8 mouse cellular contexts compared by ENCODE assay signal in the genomic region with DNA sequence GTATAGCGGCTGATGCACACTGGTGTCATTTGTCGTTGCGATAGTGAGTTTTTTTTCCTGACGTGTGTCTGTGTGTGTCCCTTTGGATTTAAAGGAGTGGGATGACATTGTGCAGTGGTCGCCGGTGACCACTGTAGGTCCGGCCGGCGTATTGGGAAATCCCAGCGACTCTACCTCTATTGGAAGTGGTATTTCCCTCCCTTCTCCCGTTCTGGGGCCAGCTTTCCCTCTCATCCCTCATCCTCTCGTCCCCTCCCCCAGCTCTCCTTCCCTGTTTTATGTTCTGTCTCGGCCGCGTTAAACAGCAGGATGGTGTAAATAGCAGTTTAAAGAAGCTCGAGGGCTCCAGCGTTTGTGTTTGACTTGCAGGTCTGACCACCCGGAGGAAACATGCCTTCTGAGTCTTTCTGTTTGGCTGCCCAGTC. TPM values are rescaled to one million over a fixed set of nuclear protein-coding genes. Genes with fewer than 3 reads are reported as not detected.
DNase-seq lines count a peak whose midpoint lies in the region; ATAC-seq and TF ChIP-seq lines count a peak whose summit lies in the region.

No protein-coding gene starts in this region.

- H3K36me3 ChIP-seq in MEL (ENCODE audit: control insufficient read depth in 1 of 2, insufficient read depth in 2 of 2, low read length in 2 of 2) = peaks cover 0 to 20% of the 10 kb centered on the region in 2 experiments; a peak in 3 of 4 replicates
- no peaks in the 10 kb centered on the region for H3K36me3 ChIP-seq in forebrain, embryonic 11.5 days (ENCODE audit: control insufficient read depth, insufficient read depth, low read length)

- TF ChIP-seq RAD21 in MEL (IDR thresholded peaks at IDR 0.05; ENCODE audit: low read depth, low read length) = no peak

- H3K4me1 ChIP-seq in MEL (ENCODE audit: control insufficient read depth in 1 of 2, insufficient read depth in 2 of 2, low read length in 2 of 2) = peaks cover 4 to 12% of the 10 kb centered on the region in 2 experiments
- H3K4me1 ChIP-seq in bone marrow macrophage, adult 2 months (ENCODE audit: control insufficient read depth, insufficient read depth, low read length) = peaks cover 15% of the 10 kb centered on the region
- H3K4me1 ChIP-seq in forebrain, embryonic 11.5 days (replicated peaks; ENCODE audit: control insufficient read depth, insufficient read depth, low read length) = no peaks in the 10 kb centered on the region; the same call in 1 of the 2 replicates

- peak overlapping the region; percentile 70 for H3K4me2 ChIP-seq in forebrain, embryonic 11.5 days (ENCODE audit: low read depth, low read length, severe bottlenecking)

- H3K9ac ChIP-seq in MEL (ENCODE audit: control insufficient read depth, low read depth, low read length, poor library complexity, severe bottlenecking) = peak overlapping the region; percentile 74
- peak overlapping the region; percentile 82 for H3K9ac ChIP-seq in forebrain, embryonic 11.5 days (ENCODE audit: low read length)

- peaks cover 16% of the 10 kb centered on the region for H3K79me2 ChIP-seq in MEL (ENCODE audit: control insufficient read depth, insufficient read depth, low read length, poor library complexity)

- DNase-seq in MEL (ENCODE audit: low read depth, low spot score) = peak; percentile 53
- DNase-seq in forebrain, embryonic 11.5 days (ENCODE audit: low spot score) = no peak
- DNase-seq in heart, postnatal 10 days = peak; percentile 39 to 47
- peak; percentile 38 to 55 for DNase-seq in kidney, postnatal 25 days
- DNase-seq in lung, postnatal 14 days = peak; percentile 24
- DNase-seq in right cerebral cortex, postnatal 14 days = peak; percentile 22
- DNase-seq in ovary, postnatal 36 days (ENCODE audit: low spot score) = no peak

- ATAC-seq in forebrain, embryonic 11.5 days (replicated peaks; ENCODE audit: low FRiP score) = peak; percentile 44

- H3K4me3 ChIP-seq in MEL (ENCODE audit: control insufficient read depth in 1 of 2, insufficient read depth in 1 of 2, low read depth in 2 of 2, low read length in 2 of 2) = peak overlapping the region; percentile 83 to 95
- peak overlapping the region; percentile 83 for H3K4me3 ChIP-seq in bone marrow macrophage, adult 2 months (ENCODE audit: insufficient read depth, low read length)
- H3K4me3 ChIP-seq in forebrain, embryonic 11.5 days (ENCODE audit: low read depth, low read length) = peak overlapping the region; percentile 75

- TF ChIP-seq EP300 in MEL (IDR thresholded peaks at IDR 0.05; ENCODE audit: low read depth in 1 of 2, low read length in 2 of 2) = no peak

- H3K27me3 ChIP-seq in MEL (ENCODE audit: control insufficient read depth in 1 of 2, insufficient read depth in 2 of 2, low read length in 2 of 2) = no peaks in the 10 kb centered on the region
- no peaks in the 10 kb centered on the region for H3K27me3 ChIP-seq in forebrain, embryonic 11.5 days (ENCODE audit: control insufficient read depth, insufficient read depth, low read length)

- no peak for TF ChIP-seq CTCF in MEL (IDR thresholded peaks at IDR 0.05 in 2 of 3, conservative IDR thresholded peaks at IDR 0.05 in 1 of 3; ENCODE audit: control insufficient read depth in 1 of 3, insufficient read depth in 1 of 3, low read depth in 2 of 3, low read length in 3 of 3, poor library complexity in 1 of 3, severe bottlenecking in 1 of 3)
- TF ChIP-seq CTCF in bone marrow macrophage, adult 2 months (IDR thresholded peaks at IDR 0.05; ENCODE audit: low read depth, low read length) = no peak

- H3K27ac ChIP-seq in MEL (ENCODE audit: control insufficient read depth, low read depth, low read length) = peak overlapping the region; percentile 33
- peak overlapping the region; percentile 65 for H3K27ac ChIP-seq in bone marrow macrophage, adult 2 months (ENCODE audit: insufficient read depth, low read depth, low read length)
- H3K27ac ChIP-seq in forebrain, embryonic 11.5 days (ENCODE audit: low read depth, low read length) = peak overlapping the region; percentile 80

- H3K9me3 ChIP-seq in MEL (replicated peaks; ENCODE audit: insufficient read depth, low read length) = no peaks in the 10 kb centered on the region
- H3K9me3 ChIP-seq in forebrain, embryonic 11.5 days (ENCODE audit: control insufficient read depth, low read length) = no peaks in the 10 kb centered on the region

- under 1% methylated on average over 18 of the region's 18 CpGs for WGBS in forebrain, embryonic 11.5 days

- intact Hi-C loops in heart, postnatal 10 days (cut with DNase I) = loop anchor here (5.0 kb wide), 1 partner anchor 88 kb away; a partner anchor contains a TSS

- TF ChIP-seq POLR2A in MEL (IDR thresholded peaks at IDR 0.05; ENCODE audit: control insufficient read depth in 1 of 2, insufficient read depth in 1 of 2, low read depth in 1 of 2, low read length in 2 of 2, poor library complexity in 1 of 2) = no peak
- TF ChIP-seq POLR2A in bone marrow macrophage, adult 2 months (IDR thresholded peaks at IDR 0.05; ENCODE audit: borderline replicate concordance, low read depth, low read length) = no peak

TF ChIP-seq in MEL, 35 proteins besides CTCF, POLR2A, EP300 and RAD21:
- TF ChIP-seq TCF12 (IDR thresholded peaks at IDR 0.05; ENCODE audit: low read depth, low read length) (no peak), CHD2 (IDR thresholded peaks at IDR 0.05; ENCODE audit: low read length) (no peak; the same call in 1 of the 2 replicates), GABPA (IDR thresholded peaks at IDR 0.05; ENCODE audit: low read depth, low read length) (no peak), TAL1 (IDR thresholded peaks at IDR 0.05; ENCODE audit: low read length) (no peak), MYC (IDR thresholded peaks at IDR 0.05; ENCODE audit: low read depth, low read length) (no peak)
TF ChIP-seq in MEL: peak in this region for 0.

RNA-seq across cellular contexts. Expression of a gene that starts 0.5 kb away (rescaled TPM):
- total RNA-seq in MEL (2012; rRNA removed) = 20.7 and 24.0 TPM in 2 replicates
- polyA plus RNA-seq in MEL (2012; ENCODE audit: insufficient read depth in 1 of 2, insufficient read length in 2 of 2, low read depth in 1 of 2, low replicate concordance in 2 of 2, missing spikeins in 1 of 2) = 100 to 1,000 TPM in 1 of 2 experiments, 10 to 100 TPM in 1; 32.0 to 389 TPM
- polyA plus RNA-seq in bone marrow macrophage, adult 2 months (2012; ENCODE audit: insufficient read depth, insufficient read length, missing spikeins) = 49.7 and 53.6 TPM in 2 replicates
- 27.1 and 30.1 TPM in 2 replicates for polyA plus RNA-seq in forebrain, embryonic 11.5 days (2014; fragmentation: Nextera tagmentation; extraction: Ambion mirVana)
- total RNA-seq in heart, postnatal 10 days (2021) = 10 to 100 TPM; 44.4 to 50.2 TPM

RNA-seq across cellular contexts. Expression of a gene that starts 30.7 kb away (rescaled TPM):
- total RNA-seq in MEL (2012; rRNA removed) = 10.4 and 14.8 TPM in 2 replicates
- 10 to 100 TPM in 1 of 2 experiments, not detected in 1; 13.0 TPM for polyA plus RNA-seq in MEL (2012; ENCODE audit: insufficient read depth in 1 of 2, insufficient read length in 2 of 2, low read depth in 1 of 2, low replicate concordance in 2 of 2, missing spikeins in 1 of 2)
- 4.6 and 5.8 TPM in 2 replicates for polyA plus RNA-seq in bone marrow macrophage, adult 2 months (2012; ENCODE audit: insufficient read depth, insufficient read length, missing spikeins)
- 7.3 and 9.6 TPM in 2 replicates for polyA plus RNA-seq in forebrain, embryonic 11.5 days (2014; fragmentation: Nextera tagmentation; extraction: Ambion mirVana)
- 1 to 10 TPM; 4.3 TPM for total RNA-seq in heart, postnatal 10 days (2021)

Comparison
In these comparisons a context has a peak if more than half of its experiments do, and no peak if none do; other contexts are left out.
1. DNase-seq: peak in MEL (single experiment), heart, postnatal 10 days (2 of 2), kidney, postnatal 25 days (2 of 2), lung, postnatal 14 days (single experiment) and right cerebral cortex, postnatal 14 days (single experiment); none in forebrain, embryonic 11.5 days (single experiment) and ovary, postnatal 36 days (single experiment).
2. Peak in every context shown above with its lines, with median percentiles within 50 percentile points of each other: H3K27ac ChIP-seq and H3K4me3 ChIP-seq.